Mouse (Mus musculus) brain, embryonic 14.5 days (tissue): ENCODE data around the gene Fbxo21.

Experiments
- CTCF ChIP-seq: fragments of 200-500 bp; IDR thresholded peaks from 2 replicates; pipeline ENCODE4 v1.5.1; 2012; ENCODE audit warnings: inconsistent platforms, mild to moderate bottlenecking, moderate library complexity, borderline replicate concordance; ENCODE audit not compliant: insufficient read depth, insufficient read length; ENCODE audit errors: extremely low read depth
- POLR2A ChIP-seq: fragments of 200-500 bp; IDR thresholded peaks from 2 replicates; pipeline ENCODE4 v1.6.1; 2012; ENCODE audit warnings: mild to moderate bottlenecking, inconsistent platforms, borderline replicate concordance; ENCODE audit not compliant: poor library complexity, insufficient read depth, insufficient read length, severe bottlenecking; ENCODE audit errors: extremely low read depth

- no peak for TF ChIP-seq POLR2A
- no peak for TF ChIP-seq CTCF
Observed at GRCm38 (mm10) chr5:118048412-118048811, 71.9 kb downstream of the Fbxo21 start.
